10 mouse cellular contexts compared by ENCODE assay signal in the genomic region with DNA sequence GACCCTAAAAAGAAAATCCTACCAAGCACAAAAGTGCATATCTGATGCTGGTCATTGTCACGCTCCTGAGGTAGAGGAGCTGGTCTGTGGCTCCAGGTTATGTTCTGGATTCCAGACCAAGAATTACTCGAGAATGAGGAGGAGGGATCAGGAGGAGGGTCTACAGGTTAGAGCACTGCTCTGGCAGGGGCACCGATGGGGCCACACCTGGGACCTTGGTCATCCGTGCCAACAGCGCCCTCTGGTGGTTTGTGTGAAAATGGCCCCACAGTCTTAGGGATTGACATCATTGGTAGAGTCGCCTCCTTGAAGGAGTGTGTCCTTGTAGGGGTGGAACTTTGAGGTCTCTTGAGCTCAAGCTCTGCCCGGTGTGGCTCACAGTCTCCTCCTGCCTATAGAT. TPM values are rescaled to one million over a fixed set of nuclear protein-coding genes. Genes with fewer than 3 reads are reported as not detected.
A peak's percentile ranks its signal among the peaks of the same experiment; 100 is the strongest.
DNase-seq lines count a peak whose midpoint lies in the region; ATAC-seq and TF ChIP-seq lines count a peak whose summit lies in the region.
"Had no signal": no experiment of that assay in that cellular context is flagged by ENCODE, and none has a peak within 500 bp of the region (broad histone marks: within the 10 kb centered on the region; RNA-seq: fewer than 3 reads in every experiment).

No protein-coding gene starts in this region.

- H3K4me1 ChIP-seq in midbrain, embryonic 10.5 days, result no peaks in the 10 kb centered on the region
- no peaks in the 10 kb centered on the region for H3K4me1 ChIP-seq in midbrain, embryonic 15.5 days
- no peaks in the 10 kb centered on the region; the same call in 1 of the 2 replicates for H3K4me1 ChIP-seq in bone marrow, adult 2 months (ENCODE audit: control insufficient read depth, insufficient read depth, low read length)
- no peaks in the 10 kb centered on the region for H3K4me1 ChIP-seq in embryonic facial prominence, embryonic 12.5 days
- peaks cover 4% of the 10 kb centered on the region; the same call in 1 of the 2 replicates for H3K4me1 ChIP-seq in liver, embryonic 16.5 days (ENCODE audit: control insufficient read depth, low read depth, low read length)
- peaks cover 8% of the 10 kb centered on the region for H3K4me1 ChIP-seq in olfactory bulb, adult 2 months (ENCODE audit: control insufficient read depth, insufficient read depth, low read length)
- H3K4me1 ChIP-seq: embryonic facial prominence, embryonic 15.5 days had no signal

- no peak overlapping the region for H3K4me2 ChIP-seq in midbrain, embryonic 15.5 days
- H3K4me2 ChIP-seq in embryonic facial prominence, embryonic 12.5 days (replicated peaks), result no peak overlapping the region
- no peak overlapping the region for H3K4me2 ChIP-seq in liver, embryonic 16.5 days (ENCODE audit: low read depth, low read length)
- H3K4me2 ChIP-seq: embryonic facial prominence, embryonic 15.5 days had no signal

- no peak overlapping the region for H3K9ac ChIP-seq in midbrain, embryonic 15.5 days
- no peak overlapping the region for H3K9ac ChIP-seq in embryonic facial prominence, embryonic 12.5 days
- no peak overlapping the region for H3K9ac ChIP-seq in liver, embryonic 16.5 days (ENCODE audit: low read depth, low read length)
- H3K9ac ChIP-seq: embryonic facial prominence, embryonic 15.5 days had no signal

- no peak for TF ChIP-seq POLR2A in bone marrow, adult 2 months (IDR thresholded peaks at IDR 0.05; ENCODE audit: borderline replicate concordance, control insufficient read depth, low read depth, low read length)
- no peak for TF ChIP-seq POLR2A in olfactory bulb, adult 2 months (IDR thresholded peaks at IDR 0.05; ENCODE audit: insufficient read depth, low read depth, low read length)

- peak; percentile 93 for TF ChIP-seq CTCF in bone marrow, adult 2 months (IDR thresholded peaks at IDR 0.05; ENCODE audit: control insufficient read depth, insufficient read depth, low read length)
- peak; percentile 79 for TF ChIP-seq CTCF in olfactory bulb, adult 2 months (IDR thresholded peaks at IDR 0.05; ENCODE audit: insufficient read depth, low read depth, low read length)

- 44% methylated on average over 7 of the region's 7 CpGs for WGBS in midbrain, embryonic 10.5 days
- WGBS in midbrain, embryonic 15.5 days, result 41% methylated on average over 7 of the region's 7 CpGs
- 12% methylated on average over 7 of the region's 7 CpGs for WGBS in bone marrow, adult 2 months
- WGBS in embryonic facial prominence, embryonic 12.5 days, result 36% methylated on average over 7 of the region's 7 CpGs
- 16% methylated on average over 7 of the region's 7 CpGs for WGBS in liver, embryonic 16.5 days (ENCODE audit: insufficient replicate concordance)
- WGBS in olfactory bulb, adult 2 months, result 25% methylated on average over 7 of the region's 7 CpGs

- ATAC-seq in midbrain, embryonic 15.5 days (replicated peaks), result no peak
- ATAC-seq in embryonic facial prominence, embryonic 12.5 days (ENCODE audit: insufficient number of reproducible peaks, insufficient read depth, low FRiP score, low TSS enrichment), result 0 out of 2 replicates have a peak, but pooled peaks have one; percentile 41
- peak; percentile 54; the same call in 1 of the 2 replicates for ATAC-seq in liver, embryonic 16.5 days (ENCODE audit: low read depth)

- peaks cover 35% of the 10 kb centered on the region for H3K36me3 ChIP-seq in midbrain, embryonic 10.5 days
- peaks cover 51% of the 10 kb centered on the region for H3K36me3 ChIP-seq in midbrain, embryonic 15.5 days (replicated peaks)
- H3K36me3 ChIP-seq in embryonic facial prominence, embryonic 12.5 days, result no peaks in the 10 kb centered on the region
- no peaks in the 10 kb centered on the region for H3K36me3 ChIP-seq in liver, embryonic 16.5 days (ENCODE audit: control insufficient read depth, insufficient read depth)
- H3K36me3 ChIP-seq: embryonic facial prominence, embryonic 15.5 days had no signal

- no peak overlapping the region for H3K4me3 ChIP-seq in midbrain, embryonic 10.5 days
- no peak overlapping the region for H3K4me3 ChIP-seq in midbrain, embryonic 15.5 days
- no peak overlapping the region for H3K4me3 ChIP-seq in bone marrow, adult 2 months (replicated peaks; ENCODE audit: control insufficient read depth, low read depth, low read length)
- H3K4me3 ChIP-seq in embryonic facial prominence, embryonic 12.5 days, result no peak overlapping the region
- H3K4me3 ChIP-seq in liver, embryonic 16.5 days (ENCODE audit: low read depth, low read length), result no peak overlapping the region
- H3K4me3 ChIP-seq in olfactory bulb, adult 2 months (ENCODE audit: insufficient read depth, low read depth, low read length), result no peak overlapping the region
- H3K4me3 ChIP-seq: embryonic facial prominence, embryonic 15.5 days; megakaryocyte, embryonic 14.5 days had no signal

- no peaks in the 10 kb centered on the region for H3K27me3 ChIP-seq in midbrain, embryonic 10.5 days (ENCODE audit: low read depth, poor library complexity, severe bottlenecking)
- no peaks in the 10 kb centered on the region for H3K27me3 ChIP-seq in midbrain, embryonic 15.5 days (replicated peaks)
- no peaks in the 10 kb centered on the region for H3K27me3 ChIP-seq in embryonic facial prominence, embryonic 12.5 days
- H3K27me3 ChIP-seq in liver, embryonic 16.5 days (ENCODE audit: control insufficient read depth, insufficient read depth, low read depth, low read length), result no peaks in the 10 kb centered on the region; the same call in 1 of the 2 replicates
- H3K27me3 ChIP-seq: embryonic facial prominence, embryonic 15.5 days had no signal

- peak; percentile 47 for DNase-seq in midbrain, embryonic 10.5 days (ENCODE audit: low spot score)
- peak; percentile 90 for DNase-seq in induced T-regulatory cell, adult 2 months (ENCODE audit: low read depth)
- peak; percentile 73 for DNase-seq in urinary bladder, postnatal 14 days (ENCODE audit: low spot score)

- H3K27ac ChIP-seq in midbrain, embryonic 10.5 days (replicated peaks), result no peak overlapping the region
- H3K27ac ChIP-seq in midbrain, embryonic 15.5 days, result no peak overlapping the region
- no peak overlapping the region for H3K27ac ChIP-seq in bone marrow, adult 2 months (ENCODE audit: control insufficient read depth, insufficient read depth, low read depth, low read length, poor library complexity)
- no peak overlapping the region for H3K27ac ChIP-seq in embryonic facial prominence, embryonic 12.5 days
- no peak overlapping the region for H3K27ac ChIP-seq in liver, embryonic 16.5 days (ENCODE audit: low read length)
- no peak overlapping the region for H3K27ac ChIP-seq in olfactory bulb, adult 2 months (ENCODE audit: insufficient read depth, low read depth, low read length)
- H3K27ac ChIP-seq: embryonic facial prominence, embryonic 15.5 days had no signal

- no peaks in the 10 kb centered on the region for H3K9me3 ChIP-seq in midbrain, embryonic 10.5 days (replicated peaks)
- H3K9me3 ChIP-seq in midbrain, embryonic 15.5 days, result no peaks in the 10 kb centered on the region
- H3K9me3 ChIP-seq in embryonic facial prominence, embryonic 12.5 days, result no peaks in the 10 kb centered on the region
- no peaks in the 10 kb centered on the region for H3K9me3 ChIP-seq in liver, embryonic 16.5 days (replicated peaks; ENCODE audit: control insufficient read depth, low read length)
- H3K9me3 ChIP-seq: embryonic facial prominence, embryonic 15.5 days had no signal

RNA-seq across cellular contexts. Expression of a gene that starts 12.7 kb away (rescaled TPM):
- polyA plus RNA-seq in midbrain, embryonic 10.5 days (2016; fragmentation: Nextera tagmentation; extraction: Ambion mirVana), result 8.7 and 17.1 TPM in 2 replicates
- 95.3 and 96.7 TPM in 2 replicates for polyA plus RNA-seq in midbrain, embryonic 15.5 days (2015; fragmentation: Nextera tagmentation; extraction: Ambion mirVana)
- not detected in 2 replicates for polyA plus RNA-seq in bone marrow, adult 2 months (2011; ENCODE audit: insufficient read depth, insufficient read length, low replicate concordance, missing spikeins)
- polyA plus RNA-seq in embryonic facial prominence, embryonic 12.5 days (2016; fragmentation: Nextera tagmentation; extraction: Ambion mirVana), result 3.0 and 3.8 TPM in 2 replicates
- polyA plus RNA-seq in liver, embryonic 16.5 days (2015; fragmentation: Nextera tagmentation; extraction: Ambion mirVana), result 0.02 and 0.04 TPM in 2 replicates
- polyA plus RNA-seq in olfactory bulb, adult 2 months (2012; ENCODE audit: insufficient read depth, insufficient read length, low replicate concordance, missing spikeins), result not detected in 2 replicates

RNA-seq across cellular contexts. Expression of a gene that starts 15.0 kb away (rescaled TPM):
- 3.5 and 6.3 TPM in 2 replicates for polyA plus RNA-seq in midbrain, embryonic 10.5 days (2016; fragmentation: Nextera tagmentation; extraction: Ambion mirVana)
- polyA plus RNA-seq in midbrain, embryonic 15.5 days (2015; fragmentation: Nextera tagmentation; extraction: Ambion mirVana), result 35.4 and 37.2 TPM in 2 replicates
- polyA plus RNA-seq in bone marrow, adult 2 months (2011; ENCODE audit: insufficient read depth, insufficient read length, low replicate concordance, missing spikeins), result 0.32 and 2.5 TPM in 2 replicates
- polyA plus RNA-seq in embryonic facial prominence, embryonic 12.5 days (2016; fragmentation: Nextera tagmentation; extraction: Ambion mirVana), result 13.2 and 13.4 TPM in 2 replicates
- polyA plus RNA-seq in liver, embryonic 16.5 days (2015; fragmentation: Nextera tagmentation; extraction: Ambion mirVana), result 0.59 and 1.1 TPM in 2 replicates
- polyA plus RNA-seq in olfactory bulb, adult 2 months (2012; ENCODE audit: insufficient read depth, insufficient read length, low replicate concordance, missing spikeins), result not detected in 2 replicates

RNA-seq across cellular contexts. Expression of a gene that starts 16.1 kb away (rescaled TPM):
- polyA plus RNA-seq in midbrain, embryonic 10.5 days (2016; fragmentation: Nextera tagmentation; extraction: Ambion mirVana), result not detected in 2 replicates
- polyA plus RNA-seq in midbrain, embryonic 15.5 days (2015; fragmentation: Nextera tagmentation; extraction: Ambion mirVana), result 0.14 TPM in 1 of 2 replicates, not detected in the other
- not detected in 2 replicates for polyA plus RNA-seq in bone marrow, adult 2 months (2011; ENCODE audit: insufficient read depth, insufficient read length, low replicate concordance, missing spikeins)
- 0.20 TPM in 1 of 2 replicates, not detected in the other for polyA plus RNA-seq in embryonic facial prominence, embryonic 12.5 days (2016; fragmentation: Nextera tagmentation; extraction: Ambion mirVana)
- 0.05 TPM in 1 of 2 replicates, not detected in the other for polyA plus RNA-seq in liver, embryonic 16.5 days (2015; fragmentation: Nextera tagmentation; extraction: Ambion mirVana)
- not detected in 2 replicates for polyA plus RNA-seq in olfactory bulb, adult 2 months (2012; ENCODE audit: insufficient read depth, insufficient read length, low replicate concordance, missing spikeins)

RNA-seq across cellular contexts. Expression of a gene that starts 34.3 kb away (rescaled TPM):
- 0.09 TPM in 1 of 2 replicates, not detected in the other for polyA plus RNA-seq in midbrain, embryonic 10.5 days (2016; fragmentation: Nextera tagmentation; extraction: Ambion mirVana)
- polyA plus RNA-seq in midbrain, embryonic 15.5 days (2015; fragmentation: Nextera tagmentation; extraction: Ambion mirVana), result not detected in 2 replicates
- not detected in 2 replicates for polyA plus RNA-seq in bone marrow, adult 2 months (2011; ENCODE audit: insufficient read depth, insufficient read length, low replicate concordance, missing spikeins)
- not detected in 2 replicates for polyA plus RNA-seq in embryonic facial prominence, embryonic 12.5 days (2016; fragmentation: Nextera tagmentation; extraction: Ambion mirVana)
- polyA plus RNA-seq in liver, embryonic 16.5 days (2015; fragmentation: Nextera tagmentation; extraction: Ambion mirVana), result not detected in 2 replicates
- polyA plus RNA-seq in olfactory bulb, adult 2 months (2012; ENCODE audit: insufficient read depth, insufficient read length, low replicate concordance, missing spikeins), result not detected in 2 replicates

RNA-seq across cellular contexts. Expression of a gene that starts 34.8 kb away (rescaled TPM):
- 3.7 and 4.2 TPM in 2 replicates for polyA plus RNA-seq in midbrain, embryonic 10.5 days (2016; fragmentation: Nextera tagmentation; extraction: Ambion mirVana)
- 37.2 and 40.1 TPM in 2 replicates for polyA plus RNA-seq in midbrain, embryonic 15.5 days (2015; fragmentation: Nextera tagmentation; extraction: Ambion mirVana)
- polyA plus RNA-seq in bone marrow, adult 2 months (2011; ENCODE audit: insufficient read depth, insufficient read length, low replicate concordance, missing spikeins), result 11.9 and 18.9 TPM in 2 replicates
- 5.6 and 7.2 TPM in 2 replicates for polyA plus RNA-seq in embryonic facial prominence, embryonic 12.5 days (2016; fragmentation: Nextera tagmentation; extraction: Ambion mirVana)
- 1.6 and 1.8 TPM in 2 replicates for polyA plus RNA-seq in liver, embryonic 16.5 days (2015; fragmentation: Nextera tagmentation; extraction: Ambion mirVana)
- not detected in 2 replicates for polyA plus RNA-seq in olfactory bulb, adult 2 months (2012; ENCODE audit: insufficient read depth, insufficient read length, low replicate concordance, missing spikeins)
